Comparison of ENCODE assay signal across 9 mouse cellular contexts in the genomic region with DNA sequence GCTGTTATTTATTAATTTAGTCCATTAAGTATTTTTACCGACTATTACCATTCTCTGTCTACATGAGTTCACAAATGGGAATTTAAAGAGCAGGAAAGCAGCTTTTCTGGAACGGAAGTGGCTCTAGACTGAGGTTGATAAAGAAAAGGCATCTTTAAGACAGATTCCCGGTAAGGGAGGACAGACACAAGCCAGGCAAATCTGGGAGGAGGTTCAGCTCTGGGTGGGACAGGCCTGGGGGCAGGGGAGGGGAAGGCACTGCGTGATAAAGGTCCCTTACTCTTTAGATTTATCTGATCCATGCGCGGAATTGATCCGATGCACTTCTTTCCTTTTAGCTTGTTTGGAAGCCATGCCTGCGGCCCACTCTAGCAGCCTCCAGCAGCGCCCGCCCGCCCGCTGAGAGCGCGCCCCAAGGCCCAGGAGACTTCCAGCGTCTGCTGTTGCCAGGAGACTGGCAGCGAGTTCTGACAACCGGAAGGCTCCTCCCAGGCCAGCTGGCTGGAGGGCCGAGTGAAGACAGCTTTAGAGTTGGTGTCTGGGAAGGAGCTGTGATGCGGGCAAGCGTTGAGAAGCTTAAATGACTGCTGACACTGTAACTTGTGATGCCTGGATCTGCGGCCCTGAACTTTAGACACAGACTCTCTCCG. TPM values are rescaled to one million over a fixed set of nuclear protein-coding genes. Genes with fewer than 3 reads are reported as not detected.
DNase-seq lines count a peak whose midpoint lies in the region; ATAC-seq lines count a peak whose summit lies in the region.
"Had no signal": no experiment of that assay in that cellular context is flagged by ENCODE, and none has a peak within 500 bp of the region (broad histone marks: within the 10 kb centered on the region; RNA-seq: fewer than 3 reads in every experiment).

A gene (minus strand): TSS at position 366 of the 650 bp plus-strand sequence.

- H3K4me3 ChIP-seq in hindbrain, embryonic 11.5 days (ENCODE audit: low read depth, low read length): no peak within 1 kb of the TSS
- H3K4me3 ChIP-seq in neural tube, embryonic 14.5 days (ENCODE audit: low read depth, low read length): peak within 1 kb of the TSS; percentile 24

- no peaks in the 10 kb centered on the region for H3K27me3 ChIP-seq in hindbrain, embryonic 11.5 days (ENCODE audit: control insufficient read depth, insufficient read depth, low read length)
- H3K27me3 ChIP-seq in neural tube, embryonic 14.5 days (ENCODE audit: control insufficient read depth, insufficient read depth, low read length): no peaks in the 10 kb centered on the region
- H3K27me3 ChIP-seq: CH12.LX had no signal

- peak within 1 kb of the TSS; percentile 24 for H3K4me2 ChIP-seq in hindbrain, embryonic 11.5 days (replicated peaks; ENCODE audit: low read depth, low read length)
- H3K4me2 ChIP-seq in neural tube, embryonic 14.5 days (ENCODE audit: low read depth, low read length): peak within 1 kb of the TSS; percentile 47

- DNase-seq in R1 (ENCODE audit: low read depth, low spot score): peak; percentile 44
- DNase-seq in cerebellum, postnatal 25 days: peak; percentile 63 to 73
- peak; percentile 49 to 62 for DNase-seq in frontal cortex, postnatal 36 days (ENCODE audit: low spot score in 2 of 2)
- DNase-seq in hindbrain, embryonic 11.5 days (ENCODE audit: low spot score): peak; percentile 78
- DNase-seq in layer of hippocampus, adult 9-11 months: peak; percentile 58
- DNase-seq in lung, adult 18-20 months: peak; percentile 70 to 77
- peak; percentile 28 for DNase-seq in thymus, postnatal 25 days

- H3K4me1 ChIP-seq in hindbrain, embryonic 11.5 days (replicated peaks; ENCODE audit: control insufficient read depth, insufficient read depth, low read length): no peaks in the 10 kb centered on the region
- H3K4me1 ChIP-seq in neural tube, embryonic 14.5 days (ENCODE audit: control insufficient read depth, insufficient read depth, low read length): peaks cover 7% of the 10 kb centered on the region; the same call in 1 of the 2 replicates

- no peak within 1 kb of the TSS for H3K27ac ChIP-seq in hindbrain, embryonic 11.5 days (ENCODE audit: low read depth, low read length)
- no peak within 1 kb of the TSS for H3K27ac ChIP-seq in neural tube, embryonic 14.5 days (ENCODE audit: low read depth, low read length)

- 9% methylated on average over 22 of the region's 22 CpGs for WGBS in hindbrain, embryonic 11.5 days
- 5% methylated on average over 22 of the region's 22 CpGs for WGBS in neural tube, embryonic 14.5 days

- H3K36me3 ChIP-seq in hindbrain, embryonic 11.5 days (ENCODE audit: control insufficient read depth, insufficient read depth, low read length): no peaks in the 10 kb centered on the region
- no peaks in the 10 kb centered on the region for H3K36me3 ChIP-seq in neural tube, embryonic 14.5 days (ENCODE audit: control insufficient read depth, insufficient read depth, low read length)

- peak; percentile 95 for ATAC-seq in hindbrain, embryonic 11.5 days (ENCODE audit: low FRiP score)
- ATAC-seq in neural tube, embryonic 14.5 days (ENCODE audit: low read depth): peak; percentile 92

- H3K9me3 ChIP-seq in hindbrain, embryonic 11.5 days (ENCODE audit: control insufficient read depth, low read length): no peaks in the 10 kb centered on the region
- no peaks in the 10 kb centered on the region for H3K9me3 ChIP-seq in neural tube, embryonic 14.5 days (ENCODE audit: control insufficient read depth, low read length)

- H3K9ac ChIP-seq in hindbrain, embryonic 11.5 days (ENCODE audit: low read depth, low read length): peak within 1 kb of the TSS; percentile 11; the same call in 1 of the 2 replicates
- H3K9ac ChIP-seq in neural tube, embryonic 14.5 days (replicated peaks; ENCODE audit: low read depth, low read length): 0 out of 2 replicates have a peak within 1 kb of the TSS, but pooled peaks have one; percentile 25

RNA-seq across cellular contexts. Expression of the gene that starts here (rescaled TPM):
- 0.05 and 0.20 TPM in 2 replicates for polyA plus RNA-seq in hindbrain, embryonic 11.5 days (2014; fragmentation: Nextera tagmentation; extraction: Ambion mirVana)
- 0.35 and 0.40 TPM in 2 replicates for polyA plus RNA-seq in neural tube, embryonic 14.5 days (2014; fragmentation: Nextera tagmentation; extraction: Ambion mirVana)

Comparison
In these comparisons a context has a peak if more than half of its experiments do, and no peak if none do; other contexts are left out.
1. Peak in DNase-seq, ATAC-seq, H3K9ac ChIP-seq and H3K4me2 ChIP-seq in hindbrain, embryonic 11.5 days; RNA of the gene not detected or under 1 TPM.
2. Peak in ATAC-seq, H3K4me3 ChIP-seq, H3K9ac ChIP-seq and H3K4me2 ChIP-seq in neural tube, embryonic 14.5 days; RNA of the gene not detected or under 1 TPM.
3. DNase-seq: peak in every context shown above with its lines; median percentile 78 in hindbrain, embryonic 11.5 days; 74 in lung, adult 18-20 months; 68 in cerebellum, postnatal 25 days; 58 in layer of hippocampus, adult 9-11 months; 56 in frontal cortex, postnatal 36 days; 44 in R1; 28 in thymus, postnatal 25 days.